Mouse (Mus musculus) testis, adult 2 months (tissue): ENCODE measurements around the gene Limk1.

ENCODE experiments used
- CTCF ChIP-seq: fragments of 200-500 bp; IDR thresholded peaks from 2 replicates; pipeline ENCODE4 v1.5.1; 2012; ENCODE audit warnings: low read depth, mild to moderate bottlenecking, inconsistent platforms, low read length, moderate library complexity; ENCODE audit not compliant: control insufficient read depth, insufficient read depth, insufficient replicate concordance
- POLR2A ChIP-seq: fragments of 200-500 bp; IDR thresholded peaks from 2 replicates; pipeline ENCODE4 v1.6.1; 2012; ENCODE audit warnings: low read depth, mild to moderate bottlenecking, inconsistent platforms, low read length, moderate library complexity; ENCODE audit not compliant: control insufficient read depth

GRCm38 (mm10) chr5:134720058-134720457 is 31.7 kb upstream of the Limk1 start:
- no peak for TF ChIP-seq CTCF
- no peak for TF ChIP-seq POLR2A
